Mouse (Mus musculus): ENCODE data around the gene Ago4.

GRCm38 (mm10) chr4:126509072-126509471, 24.2 kb downstream of the Ago4 start:
- TF ChIP-seq GATA1 (IDR thresholded peaks at IDR 0.05; ENCODE audit: low read length) (no peak), TAL1 (IDR thresholded peaks at IDR 0.05; ENCODE audit: low read length) (no peak)
